Mouse (Mus musculus): ENCODE measurements at regions not wholly inside any gene's neighbourhood (a gene's known extent, or its start where the extent isn't known, plus 50 kb on each side); places are given as distances from the start of the nearest gene placed in this dataset.

DNA sequence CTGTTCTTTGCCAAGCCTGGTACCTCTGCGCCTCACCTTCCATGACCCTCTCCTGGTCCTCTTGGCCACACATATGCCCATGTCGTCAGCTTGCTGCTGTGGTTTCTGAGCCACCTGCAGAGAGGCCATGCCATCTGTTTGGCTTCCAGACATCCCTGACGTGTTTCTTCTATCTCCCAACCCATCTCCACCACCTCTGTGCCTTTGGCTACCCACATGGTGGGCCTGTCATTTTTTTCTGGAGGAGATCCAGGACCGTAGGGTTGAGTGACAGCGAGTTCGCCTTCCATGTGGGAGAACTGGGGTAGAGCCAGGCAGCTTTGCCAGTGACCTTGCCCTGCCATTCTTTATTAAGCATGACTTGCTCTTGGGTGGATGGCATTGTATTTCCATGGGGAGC lies 278.4 kb upstream of the Thsd7b start:
- TF ChIP-seq CTCF (IDR thresholded peaks at IDR 0.05; ENCODE audit: low read depth) (no peak), EP300 (IDR thresholded peaks at IDR 0.05; ENCODE audit: low read depth) (no peak)

Data from heart, postnatal 0 days (tissue).